Mouse (Mus musculus) layer of hippocampus, postnatal 14 days (tissue): ENCODE measurements around the gene Lax1. TPM values are rescaled to one million over a fixed set of nuclear protein-coding genes. Genes with fewer than 3 reads are reported as not detected.
A peak's percentile ranks its signal among the peaks of the same experiment; 100 is the strongest.
"Not testable (repeated sequence)": the region's sequence is repeated elsewhere in the genome, so short reads cannot be mapped to it uniquely, and the experiment has no call there.

Experiments used
- DNase-seq, 2 experiments: peaks; one replicate each; pipeline ENCODE4 v3.0.0; 2021 to 2022; ENCODE audit warnings: low spot score in 2 of 2, mixed read lengths in 1 of 2
- total RNA-seq, 2 experiments: library from RNA; stranded (reverse); gene quantifications; 2 replicates each; pipeline ENCODE4 v1.2.3; 2021

The Lax1 gene
- total RNA-seq, 2 experiments from 2014 or later: not detected

DNA sequence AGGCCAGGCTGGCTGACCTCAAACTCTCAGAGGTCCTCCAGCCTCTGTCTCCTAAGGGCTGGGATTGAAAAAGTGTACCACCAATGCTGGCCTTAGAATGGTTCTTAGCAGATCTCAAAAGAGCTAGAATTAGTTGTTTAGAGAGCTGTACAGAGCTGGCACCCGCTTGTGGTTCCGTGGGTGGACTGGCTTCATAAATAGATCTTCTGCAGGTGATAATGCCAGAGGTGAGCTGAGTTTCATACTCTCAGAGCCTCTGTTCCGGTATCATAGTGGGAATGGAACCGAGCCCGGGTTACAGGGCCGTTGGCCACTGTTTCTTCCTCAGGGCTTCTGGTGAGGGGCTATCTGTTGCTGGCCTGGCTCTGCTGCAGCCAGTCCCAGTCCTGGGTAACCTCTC lies 1.1 kb upstream of the Lax1 start:
- DNase-seq: no peak

DNA sequence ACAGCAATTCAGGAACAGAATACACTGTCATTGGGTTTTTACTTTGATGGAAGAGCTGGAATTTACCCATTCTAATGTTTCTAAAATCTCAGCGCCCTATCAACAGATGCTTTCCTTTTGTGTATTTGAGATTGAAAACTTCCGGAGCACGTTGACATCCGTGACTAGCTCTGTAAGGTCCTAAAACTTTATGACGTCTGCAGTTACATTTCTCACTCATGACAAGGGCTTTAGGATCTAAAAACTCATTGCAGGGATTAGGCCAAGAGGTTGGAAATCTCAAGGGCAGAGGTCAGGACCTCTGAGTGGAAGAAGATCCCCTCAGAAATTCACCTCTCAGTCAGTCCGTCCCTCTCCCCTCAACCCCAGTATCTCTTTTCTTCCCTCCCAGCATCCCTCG lies 1.6 kb downstream of the Lax1 start:
- no peak for DNase-seq

DNA sequence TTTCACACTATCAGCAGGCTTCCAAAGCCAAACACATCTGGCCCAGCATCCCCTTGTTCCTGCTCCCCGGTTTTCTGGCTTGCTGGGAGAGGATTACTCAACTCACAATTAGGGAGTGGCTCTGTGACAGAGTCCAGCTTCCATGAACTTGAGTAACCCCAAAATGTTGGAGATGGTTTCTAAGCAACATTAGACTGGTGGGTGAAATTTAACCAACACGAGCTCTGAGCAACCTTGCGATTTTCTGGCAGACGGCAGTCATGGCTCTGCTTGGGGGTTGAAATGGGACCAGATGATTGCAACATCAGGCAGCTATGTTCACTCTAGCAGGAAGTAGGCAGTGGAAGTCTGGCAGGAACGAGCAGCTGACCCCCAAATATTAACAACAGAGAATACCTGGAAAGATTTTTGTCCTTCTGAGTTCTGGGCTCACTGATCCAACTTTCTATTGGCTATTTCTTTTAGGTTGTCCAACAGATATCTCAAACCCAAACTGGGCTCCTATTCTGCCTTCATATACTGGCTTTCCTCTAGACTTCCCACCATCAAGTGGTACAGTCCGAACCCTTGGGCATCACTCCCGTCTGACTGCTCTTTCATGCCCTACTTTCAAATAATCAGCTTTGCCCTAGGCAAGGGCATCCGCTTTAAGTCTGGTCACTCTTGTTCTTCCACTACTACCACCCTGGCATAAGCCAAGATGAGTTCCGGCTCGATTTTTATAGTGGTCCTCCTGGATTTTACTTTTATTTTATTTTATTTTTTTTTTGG lies 4.0 kb downstream of the Lax1 start:
- DNase-seq: peak in 1 of 2 experiments; percentile 27

DNA sequence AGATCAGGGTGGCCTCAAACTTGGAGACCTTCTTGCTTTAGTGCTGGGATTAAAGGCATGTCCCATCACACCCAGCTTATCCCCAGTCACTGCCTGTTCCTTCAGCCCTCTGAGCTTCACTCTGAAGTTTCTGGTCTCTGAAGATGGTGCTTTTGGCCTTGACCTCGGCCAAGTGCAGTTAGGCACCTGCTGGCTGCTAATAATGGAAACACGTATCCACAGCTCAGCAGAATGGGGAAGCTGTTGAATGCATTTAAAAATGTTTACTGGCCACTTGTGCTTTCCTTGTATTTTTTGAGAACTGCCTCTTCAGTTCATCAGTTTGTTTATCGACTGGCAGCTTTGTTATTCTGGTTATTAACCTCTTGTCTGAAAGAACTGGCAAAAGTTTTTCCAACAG lies 18.1 kb downstream of the Lax1 start:
- DNase-seq: no peak

DNA sequence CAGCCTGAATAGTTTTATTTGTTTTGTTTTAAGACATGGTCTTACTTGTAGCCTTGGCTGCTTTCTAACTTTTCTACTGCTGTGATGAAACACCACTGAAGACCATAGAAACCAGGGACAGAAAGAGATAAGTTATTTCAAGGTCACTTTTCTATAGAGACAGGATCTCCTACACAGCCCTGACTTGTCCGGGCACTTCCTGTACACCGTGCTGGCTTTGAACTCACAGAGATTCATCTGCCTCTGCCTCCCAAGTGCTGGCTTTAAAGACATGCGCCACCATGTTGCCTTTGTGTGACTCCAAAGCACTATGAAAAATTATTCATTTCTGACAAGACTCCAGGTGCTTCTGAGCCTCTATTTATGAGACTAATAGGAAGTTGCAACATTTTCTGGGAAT lies 18.6 kb downstream of the Lax1 start:
- no peak for DNase-seq

DNA sequence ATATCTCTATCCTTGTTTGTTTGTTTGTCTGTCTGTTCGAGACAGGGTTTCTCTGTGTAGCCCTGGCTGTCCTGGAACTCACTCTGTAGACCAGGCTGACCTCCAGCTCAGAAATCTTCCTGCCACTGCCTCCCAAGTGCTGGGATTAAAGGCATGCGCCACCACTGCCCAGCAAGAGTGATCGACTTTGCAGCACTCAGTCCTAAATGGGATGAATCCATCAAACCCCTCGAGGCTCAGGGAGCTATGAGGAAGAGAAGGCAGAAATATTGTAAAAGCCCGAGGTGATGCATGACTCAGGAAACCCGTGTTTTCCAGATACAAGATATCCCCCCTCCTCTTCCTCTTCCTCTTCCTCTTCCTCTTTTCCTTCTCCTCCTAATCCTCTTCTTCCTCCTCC lies 19.1 kb downstream of the Lax1 start:
- no peak for DNase-seq

DNA sequence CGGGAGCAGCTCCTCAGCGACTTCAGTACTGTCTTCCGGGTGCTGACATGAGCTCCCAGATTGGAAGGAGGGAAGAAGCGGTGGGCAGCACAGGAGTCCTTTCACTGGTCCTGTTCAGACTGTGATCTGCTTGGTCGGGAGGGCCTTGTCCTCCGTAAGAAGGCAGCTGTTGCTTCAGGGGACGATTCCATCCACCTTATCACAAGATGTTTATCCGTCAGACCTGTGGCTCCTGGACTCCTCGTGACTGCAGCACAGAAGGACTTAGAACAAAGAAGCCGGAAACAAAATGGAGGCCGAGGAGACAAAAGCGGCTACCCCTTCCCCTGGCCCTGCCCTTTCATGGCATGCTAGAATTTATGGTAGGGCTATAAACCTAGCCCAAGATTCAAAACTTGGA lies 19.7 kb downstream of the Lax1 start:
- no peak for DNase-seq

DNA sequence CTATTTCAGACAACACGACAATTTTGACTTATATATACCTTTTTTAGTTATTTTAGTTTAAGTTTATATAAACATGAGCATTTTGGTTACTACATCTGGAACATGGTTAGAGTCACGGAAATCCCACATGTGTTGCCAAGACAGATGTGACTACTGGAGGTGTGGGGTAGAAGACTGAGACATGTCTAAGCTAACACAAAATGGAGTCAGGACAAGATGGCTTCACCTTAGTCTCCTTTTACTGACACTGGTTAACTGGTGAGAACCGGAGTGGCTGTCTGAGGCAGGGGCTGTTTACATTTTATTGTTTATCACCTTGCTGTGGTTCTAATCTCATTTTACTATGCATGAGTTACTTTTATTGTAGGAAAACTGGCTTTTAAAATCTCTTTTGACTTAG lies 21.3 kb downstream of the Lax1 start:
- no peak for DNase-seq

DNA sequence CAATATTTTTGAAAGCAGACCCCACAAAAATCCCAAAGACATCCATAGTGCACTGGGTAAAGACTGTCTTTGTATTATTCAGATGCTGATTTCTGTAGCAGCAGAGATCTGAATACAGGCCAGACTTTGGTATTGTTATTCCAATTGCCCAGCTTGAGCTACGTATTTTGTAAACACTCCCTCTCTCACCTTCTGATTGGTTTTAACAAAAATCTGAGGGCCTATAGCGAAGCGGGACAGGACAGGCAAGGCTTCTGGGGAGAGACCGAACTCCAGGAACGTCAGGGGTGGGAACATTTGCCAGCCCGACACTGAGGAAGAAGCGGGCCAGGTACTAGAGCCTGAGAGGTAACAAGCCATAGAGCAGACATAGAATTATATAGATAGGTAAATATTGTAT lies 22.2 kb downstream of the Lax1 start:
- DNase-seq: no peak

DNA sequence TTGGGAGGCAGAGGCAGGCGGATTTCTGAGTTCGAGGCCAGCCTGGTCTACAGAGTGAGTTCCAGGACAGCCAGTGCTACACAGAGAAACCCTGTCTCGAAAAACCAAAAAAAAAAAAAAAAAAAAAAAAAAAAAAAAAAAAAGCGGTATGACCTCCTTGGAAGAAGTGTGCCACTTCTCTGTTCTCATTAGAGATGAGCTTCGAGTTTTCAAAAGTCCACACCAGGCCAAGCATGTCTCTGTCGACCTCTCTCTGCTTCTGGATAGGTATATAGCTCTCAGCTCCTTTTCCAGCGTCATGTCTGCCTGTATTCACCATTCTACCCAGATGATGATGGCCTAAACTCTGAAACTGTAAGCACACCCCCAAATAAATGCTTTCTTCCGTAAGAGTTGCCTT lies 24.2 kb downstream of the Lax1 start:
- not testable (repeated sequence) for DNase-seq

DNA sequence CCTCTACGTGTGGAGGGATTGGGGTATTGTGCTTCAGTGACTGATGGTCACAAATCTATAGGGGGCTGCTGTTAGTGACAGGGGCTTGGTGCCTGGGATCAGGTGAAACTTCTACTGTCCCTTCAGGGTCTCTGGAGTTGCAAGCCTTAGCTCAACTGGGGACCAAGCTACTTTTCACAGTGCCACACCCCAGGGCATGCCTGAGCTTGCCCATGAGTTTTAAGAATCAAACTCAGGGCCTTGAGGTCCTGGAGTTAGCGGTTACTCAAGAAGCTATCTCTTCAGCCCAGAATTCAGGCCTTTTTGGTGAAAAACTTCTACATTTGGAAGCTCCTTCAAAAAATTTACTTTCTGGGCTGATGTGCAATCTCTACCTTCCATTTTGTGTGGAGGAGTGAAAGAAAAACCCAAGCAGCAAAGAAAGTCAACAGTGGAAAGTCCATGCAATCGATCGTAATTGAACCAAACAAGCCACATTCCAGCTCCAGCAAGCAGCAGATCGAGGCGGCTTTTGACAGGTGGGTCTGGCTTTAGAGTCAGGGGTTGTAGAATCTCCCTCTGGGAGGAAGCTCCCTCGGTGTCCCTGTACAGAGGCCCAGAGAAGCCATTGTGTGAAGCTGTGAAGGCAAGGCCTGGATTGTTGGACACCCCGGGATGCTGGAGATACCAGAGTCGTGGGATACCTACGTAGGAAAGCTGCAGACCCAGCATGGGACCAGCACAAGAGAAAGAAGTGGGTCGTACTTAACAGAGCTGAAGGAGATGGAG lies 25.5 kb downstream of the Lax1 start:
- DNase-seq: no peak

DNA sequence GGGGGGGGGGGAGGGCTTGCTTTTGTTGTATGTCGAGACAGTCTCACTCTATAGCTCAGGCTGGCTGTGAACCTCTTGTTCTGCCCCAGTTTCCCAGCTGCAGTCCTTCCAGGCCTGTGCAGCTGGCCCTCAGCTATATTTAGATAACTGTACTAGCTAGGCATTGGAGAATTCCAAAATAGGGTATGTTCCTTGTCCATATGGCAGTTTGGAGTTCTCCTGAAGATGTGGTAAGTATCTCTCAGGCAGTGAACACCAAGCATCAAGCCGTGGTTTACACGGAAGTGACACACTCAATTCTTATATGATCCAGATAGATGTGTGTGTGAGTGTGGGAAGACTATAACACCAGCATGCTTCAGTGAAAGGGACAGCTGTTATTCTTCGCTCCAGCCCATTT lies 26.5 kb downstream of the Lax1 start:
- no peak for DNase-seq

DNA sequence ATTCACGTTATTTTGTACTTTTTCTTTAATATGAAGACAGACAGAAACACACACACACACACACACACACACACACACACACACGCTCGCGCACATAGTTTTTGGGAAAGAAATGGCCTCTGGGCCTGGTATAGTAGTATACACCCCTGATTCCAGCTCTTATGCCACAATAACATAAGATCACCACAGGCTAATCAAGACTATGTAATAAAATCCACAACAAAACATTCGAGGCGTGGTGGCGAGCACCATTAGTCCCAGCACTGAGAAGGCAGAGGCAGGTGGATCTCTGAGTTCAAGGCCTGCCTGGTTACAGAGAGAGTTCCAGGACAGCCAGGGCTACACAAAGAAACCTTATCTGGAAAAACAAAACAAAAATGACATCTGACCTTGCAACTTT lies 27.0 kb downstream of the Lax1 start:
- DNase-seq: no peak

DNA sequence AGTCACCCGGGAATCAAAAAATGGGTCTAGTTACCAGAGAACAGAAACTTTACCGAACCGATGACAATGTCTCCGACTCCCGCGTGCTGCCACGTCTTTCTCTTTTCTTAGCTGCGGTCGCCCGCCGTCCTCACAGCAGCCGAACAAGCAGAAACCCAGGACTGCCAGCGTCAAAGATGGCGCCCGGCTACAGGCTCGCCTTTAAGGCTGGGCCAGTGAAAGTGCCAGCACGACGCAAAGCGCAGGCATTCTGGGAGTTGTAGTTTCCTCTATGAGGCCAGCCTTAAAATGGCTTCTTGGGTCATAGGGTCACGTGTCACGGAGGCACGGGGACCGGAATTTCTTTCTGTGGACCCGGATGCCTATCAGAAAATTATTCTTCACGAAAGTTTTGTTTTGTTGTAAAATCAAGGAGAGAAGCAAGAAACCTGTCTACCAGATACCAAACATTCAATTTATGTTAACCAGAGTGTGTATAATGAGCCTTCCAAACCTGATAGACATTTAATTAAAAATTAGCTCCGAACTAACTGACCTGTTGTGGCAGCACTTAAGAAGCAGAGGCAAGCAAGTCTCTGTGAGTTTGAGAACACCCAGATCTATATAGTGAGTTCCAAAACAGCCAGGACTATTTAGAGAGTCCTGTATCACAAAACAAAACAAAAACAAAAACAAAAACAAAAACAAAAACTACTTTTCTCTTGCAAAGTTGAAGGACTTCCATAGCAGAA lies 28.5 kb downstream of the Lax1 start, which contains the start of gene Gm38394:
Gene Gm38394 (minus strand): TSS at position 116 of the 731 bp plus-strand sequence.
- DNase-seq: peak; percentile 91 to 96

DNA sequence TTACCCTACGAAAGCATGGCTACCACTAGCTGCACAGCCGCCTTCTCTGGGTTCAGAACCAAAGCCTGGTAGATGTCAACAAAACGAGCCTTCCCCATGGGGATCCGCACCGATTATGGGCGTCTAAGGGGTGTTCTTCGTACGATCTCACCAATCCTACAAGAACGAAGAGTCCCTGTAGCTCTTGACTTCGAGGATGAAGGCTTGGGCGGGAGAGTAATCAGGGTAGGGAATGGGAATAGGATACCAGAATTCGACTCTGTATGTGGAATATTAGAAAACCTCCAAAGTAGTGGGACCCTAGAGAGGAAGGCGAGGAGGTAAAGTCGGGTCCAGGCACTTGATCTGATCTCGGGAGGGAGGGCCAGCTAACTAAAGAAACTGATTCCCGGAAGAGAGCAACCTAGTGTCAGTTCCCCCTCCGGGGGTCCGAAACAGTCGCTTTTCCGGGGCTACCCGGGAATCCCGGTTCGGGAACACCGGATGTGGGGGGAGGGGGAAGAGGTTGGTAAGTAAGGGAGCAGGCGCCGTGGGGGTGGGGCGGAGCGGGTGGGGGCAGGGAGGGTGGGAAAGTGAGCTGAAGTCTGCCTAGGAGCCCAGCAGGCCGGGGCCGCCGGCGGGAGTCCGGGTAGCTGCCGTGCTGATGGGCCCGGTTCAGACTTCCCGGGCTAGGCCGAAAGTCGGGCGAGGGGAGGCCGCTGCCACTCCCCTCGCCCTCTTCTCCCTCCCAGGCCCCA lies 29.3 kb downstream of the Lax1 start, which contains the start of gene Zbed6:
Gene Zbed6 (minus strand): TSS at position 420 of the 737 bp plus-strand sequence.
- DNase-seq: peak; percentile 66 to 77

DNA sequence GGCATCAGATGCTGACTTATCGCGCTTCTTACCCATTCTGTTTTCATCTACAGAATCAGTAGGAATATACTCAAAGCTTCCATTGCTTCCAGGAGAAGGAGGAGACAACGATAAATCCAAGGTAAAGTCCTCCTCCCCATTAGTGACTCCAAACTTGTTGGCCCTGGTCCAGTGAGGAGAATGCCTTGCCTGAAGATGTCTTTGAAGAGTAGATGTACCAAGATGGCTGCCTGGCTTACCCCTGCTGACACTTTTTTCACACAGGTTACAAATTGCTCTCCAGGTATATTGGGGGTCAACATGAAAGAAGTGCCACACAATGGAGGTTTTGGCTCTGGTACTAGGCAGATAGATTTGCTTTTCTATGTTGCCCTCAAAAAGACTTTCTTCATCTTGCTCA lies 31.0 kb downstream of the Lax1 start:
- no peak for DNase-seq

DNA sequence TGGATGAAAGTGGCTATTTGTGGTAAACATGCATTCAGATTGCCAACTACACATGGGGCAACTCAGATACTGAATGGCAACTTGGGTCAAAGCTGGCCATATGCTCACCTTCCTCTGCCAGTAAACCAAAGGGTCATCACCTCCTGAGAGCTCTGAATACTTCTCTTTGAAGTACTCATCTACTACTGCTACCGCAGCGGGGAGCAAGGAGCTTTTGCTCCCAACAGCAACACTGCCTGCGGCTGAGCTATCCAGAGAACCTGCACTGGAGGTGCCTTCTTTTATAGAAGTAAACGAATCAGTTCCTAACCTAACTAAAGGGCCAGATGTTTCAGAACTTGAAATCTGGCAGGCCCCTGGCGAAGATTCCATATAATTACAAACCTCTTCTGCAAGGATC lies 33.1 kb downstream of the Lax1 start:
- DNase-seq: no peak

DNA sequence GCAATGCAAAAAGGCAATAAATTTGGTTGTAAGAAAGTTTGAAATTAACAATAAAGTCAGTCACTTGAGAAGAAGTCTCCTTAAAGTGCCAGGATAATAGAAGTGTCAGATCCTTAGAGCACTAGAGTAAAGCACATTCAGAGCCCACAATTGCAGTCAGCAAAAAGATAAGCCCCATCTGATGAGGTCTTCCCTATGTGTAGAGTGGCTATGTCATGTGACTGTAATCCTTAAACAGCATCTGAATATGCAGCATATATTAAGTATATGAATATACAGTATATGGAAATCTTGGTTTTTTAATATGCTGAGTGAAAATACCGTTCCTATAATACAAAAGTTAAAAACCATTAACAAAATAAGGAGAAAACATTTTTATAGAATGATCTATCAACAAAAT lies 36.9 kb downstream of the Lax1 start:
- no peak for DNase-seq

DNA sequence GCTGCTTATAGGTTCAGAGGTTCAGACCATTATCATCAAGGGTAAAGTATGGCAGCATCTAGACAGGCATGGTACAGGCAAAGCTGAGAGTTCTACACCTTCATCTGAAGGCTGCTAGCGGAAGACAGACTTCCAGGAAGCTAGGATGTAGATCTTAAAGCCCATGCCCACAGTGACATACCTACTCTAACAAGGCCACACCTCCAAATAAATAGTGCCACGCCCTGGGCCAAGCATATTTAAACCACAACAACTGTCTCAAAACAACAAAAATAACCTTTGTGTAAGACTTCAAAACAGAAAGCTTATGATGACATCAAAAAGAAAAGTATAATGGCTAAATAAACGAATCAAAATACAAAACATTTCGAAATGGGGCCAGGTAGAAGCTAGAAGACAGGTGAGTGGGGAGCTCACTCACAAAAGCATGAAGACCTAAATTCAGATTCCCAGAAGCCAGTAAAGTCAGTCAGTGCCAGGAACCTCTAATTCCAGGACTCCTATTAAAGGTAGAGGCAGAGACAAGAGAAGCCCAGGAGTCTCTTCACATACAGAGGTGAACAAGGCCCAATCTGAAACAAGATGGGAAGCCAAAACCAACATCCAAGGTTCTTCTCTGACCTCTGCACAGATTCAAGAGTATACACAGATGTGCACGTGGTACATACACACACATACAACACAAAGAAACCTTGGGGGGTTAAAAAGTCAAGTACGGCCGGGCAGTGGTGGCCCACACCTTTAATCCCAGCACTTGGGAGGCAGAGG lies 39.4 kb downstream of the Lax1 start:
- no peak for DNase-seq

DNA sequence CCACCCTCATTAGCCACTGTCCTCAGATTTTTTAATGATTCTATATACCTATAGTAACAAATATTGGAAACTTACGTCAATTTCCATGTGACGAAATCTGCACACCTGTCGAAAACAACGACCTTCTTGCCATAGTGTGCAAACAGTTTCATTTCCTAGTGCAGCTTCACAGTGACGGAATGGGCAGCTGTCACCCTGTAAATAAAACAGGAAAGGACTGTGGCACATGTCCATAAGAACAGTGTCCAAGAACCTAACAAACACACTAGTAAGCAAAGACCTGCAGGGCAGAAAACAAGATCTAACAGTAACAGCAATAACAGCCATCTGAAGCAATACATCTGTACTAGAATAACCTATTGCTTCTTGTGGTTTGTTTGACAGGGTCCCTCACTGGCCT lies 44.3 kb downstream of the Lax1 start:
- DNase-seq: no peak
